Mouse (Mus musculus) kidney, adult 2 months (tissue): ENCODE data around the gene Rpl27a.

Experiments
- CTCF ChIP-seq: fragments of 200-500 bp; conservative IDR thresholded peaks from 2 replicates; pipeline ENCODE4 v1.5.1; 2011; ENCODE audit warnings: low read depth, mild to moderate bottlenecking, control low read depth, low read length, moderate library complexity, mixed read lengths; ENCODE audit not compliant: insufficient read depth, insufficient read length
- POLR2A ChIP-seq: fragments of 200-500 bp; IDR thresholded peaks from one replicate; pipeline ENCODE4 v1.6.1; 2011; ENCODE audit warnings: low read depth, low read length, control low read depth

DNA sequence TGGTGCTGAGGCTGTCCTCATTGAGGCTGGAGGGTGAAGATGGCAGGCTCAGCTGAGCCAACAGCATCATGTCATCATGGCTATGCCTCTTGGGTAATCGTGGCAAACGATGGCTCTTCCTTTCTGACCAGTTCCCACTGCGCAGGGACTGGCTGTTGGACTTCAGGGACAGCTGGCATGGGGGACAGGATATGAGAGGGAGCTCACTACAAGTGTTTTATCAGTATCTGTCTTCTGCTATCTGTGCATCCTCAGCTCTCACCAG is 23.3 kb downstream of the Rpl27a start:
- TF ChIP-seq CTCF (no peak), POLR2A (no peak)
